Mouse (Mus musculus): Measurements from ENCODE around the gene Cartpt. TPM values are rescaled to one million over a fixed set of nuclear protein-coding genes. Genes with fewer than 3 reads are reported as not detected.
"Not testable (repeated sequence)": the region's sequence is repeated elsewhere in the genome, so short reads cannot be mapped to it uniquely, and the experiment has no call there.

Cartpt gene
- polyA plus RNA-seq (2012; rRNA removed), result 2.5 and 3.0 TPM in 2 replicates

DNA sequence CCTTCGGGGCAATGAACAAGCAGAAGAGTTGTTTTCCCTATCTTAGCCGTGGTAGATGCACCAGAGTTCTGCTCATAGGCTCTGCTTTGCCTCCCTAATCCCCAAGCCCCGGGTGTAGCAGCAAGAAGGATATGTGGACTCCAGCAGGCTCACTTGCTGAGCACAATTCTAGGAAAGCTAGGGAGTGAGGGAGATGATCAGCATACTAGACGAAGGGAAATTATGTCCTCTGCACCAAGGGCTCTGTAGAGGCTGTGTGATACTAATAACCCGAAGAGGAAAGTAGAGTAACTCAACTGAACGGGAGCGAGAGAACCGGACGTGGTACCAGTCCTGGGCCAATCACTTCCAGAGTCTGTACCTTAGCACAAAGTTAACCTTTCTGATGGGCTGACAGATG, at the start of gene Cartpt:
TSS of gene Cartpt (minus strand) at position 127 of the 400 bp plus-strand sequence.
- DNase-seq (ENCODE audit: low read depth, low spot score), result no peak

DNA sequence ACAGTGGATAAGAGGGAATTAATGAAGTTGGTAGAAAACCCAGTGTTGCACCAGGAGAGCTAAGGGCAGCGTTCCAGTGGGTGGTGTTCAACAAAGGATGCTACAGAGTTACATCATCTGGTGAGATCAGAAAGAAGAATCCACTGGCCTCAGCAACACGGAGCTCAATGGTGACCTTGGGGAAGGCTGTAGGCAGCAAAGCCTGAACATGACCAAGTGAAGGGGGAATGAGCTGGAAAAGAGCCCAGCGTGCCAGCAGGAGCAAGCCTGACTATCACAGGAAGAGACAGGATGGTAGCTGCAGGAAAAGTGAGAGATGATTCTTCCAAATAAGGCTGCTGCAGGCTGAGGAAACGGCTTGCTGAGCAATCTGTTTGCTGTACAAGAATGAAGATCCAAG, 46.5 kb upstream of the Cartpt start:
- no peak for DNase-seq (ENCODE audit: low read depth, low spot score)
- 90% methylated on average over 4 of the region's 4 CpGs for WGBS

More for the DNA sequence above, at the start of gene Cartpt:
- 57% methylated on average over 9 of the region's 9 CpGs for WGBS

DNA sequence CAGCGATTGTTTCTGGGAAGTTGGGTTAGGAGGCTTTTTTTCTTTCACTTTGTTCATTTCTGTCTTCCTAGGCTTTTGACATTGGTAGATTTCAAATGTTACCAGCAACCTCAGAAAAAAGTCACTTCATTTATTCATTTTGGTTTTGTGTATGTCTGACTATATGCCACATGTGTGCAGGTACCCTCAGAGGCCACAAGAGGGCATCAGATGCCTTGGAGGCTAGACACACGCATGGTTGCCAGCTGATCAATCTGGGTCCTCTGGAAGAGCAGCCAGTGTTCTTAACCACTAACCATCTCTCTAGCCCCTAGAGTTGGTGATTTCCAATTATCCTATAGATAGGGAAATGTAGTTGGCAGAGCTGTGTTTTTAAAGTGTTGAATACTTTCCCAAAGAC, 42.6 kb upstream of the Cartpt start:
- 97% methylated on average over 2 of the region's 2 CpGs for WGBS
- DNase-seq (ENCODE audit: low read depth, low spot score), result no peak

DNA sequence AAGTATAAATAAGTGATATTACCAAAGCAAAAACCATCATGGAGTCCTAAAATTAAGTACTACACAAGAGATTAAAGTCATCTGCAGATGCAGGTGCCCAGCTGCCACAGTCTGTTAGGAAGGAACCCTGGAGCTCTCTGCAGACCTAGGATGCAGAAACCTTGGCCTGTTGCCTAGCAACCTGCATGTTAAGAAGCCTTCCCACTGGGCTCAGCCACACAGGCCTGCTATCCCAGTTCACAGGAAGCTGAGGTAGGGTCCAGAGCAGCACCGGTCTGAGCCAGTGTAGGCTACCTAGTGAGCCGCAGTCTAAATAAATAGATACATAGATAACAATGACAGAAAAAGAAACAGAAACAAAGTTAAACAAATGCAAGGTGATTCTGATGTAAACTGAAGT, 39.7 kb upstream of the Cartpt start:
- WGBS, result 39% methylated on average over 2 of the region's 2 CpGs
- DNase-seq (ENCODE audit: low read depth, low spot score), result no peak

DNA sequence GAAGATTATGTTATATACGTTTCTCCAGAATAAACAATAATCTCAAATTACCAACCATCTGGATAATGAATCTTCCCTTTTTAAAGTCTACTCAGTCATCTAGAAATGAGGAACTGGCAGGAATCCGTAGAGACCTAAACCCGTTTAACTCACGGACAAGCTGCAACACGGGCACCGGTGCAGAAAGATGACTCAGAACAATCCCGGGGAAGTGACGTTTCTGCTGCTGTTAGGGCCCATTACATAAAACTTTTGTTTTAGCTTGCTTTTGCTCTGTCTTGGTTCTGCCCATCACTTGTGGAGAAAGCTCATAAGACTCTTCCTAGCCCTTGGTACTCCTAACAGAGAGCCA, 38.4 kb upstream of the Cartpt start:
- no peak for DNase-seq (ENCODE audit: low read depth, low spot score)
- 69% methylated on average over 8 of the region's 8 CpGs for WGBS

DNA sequence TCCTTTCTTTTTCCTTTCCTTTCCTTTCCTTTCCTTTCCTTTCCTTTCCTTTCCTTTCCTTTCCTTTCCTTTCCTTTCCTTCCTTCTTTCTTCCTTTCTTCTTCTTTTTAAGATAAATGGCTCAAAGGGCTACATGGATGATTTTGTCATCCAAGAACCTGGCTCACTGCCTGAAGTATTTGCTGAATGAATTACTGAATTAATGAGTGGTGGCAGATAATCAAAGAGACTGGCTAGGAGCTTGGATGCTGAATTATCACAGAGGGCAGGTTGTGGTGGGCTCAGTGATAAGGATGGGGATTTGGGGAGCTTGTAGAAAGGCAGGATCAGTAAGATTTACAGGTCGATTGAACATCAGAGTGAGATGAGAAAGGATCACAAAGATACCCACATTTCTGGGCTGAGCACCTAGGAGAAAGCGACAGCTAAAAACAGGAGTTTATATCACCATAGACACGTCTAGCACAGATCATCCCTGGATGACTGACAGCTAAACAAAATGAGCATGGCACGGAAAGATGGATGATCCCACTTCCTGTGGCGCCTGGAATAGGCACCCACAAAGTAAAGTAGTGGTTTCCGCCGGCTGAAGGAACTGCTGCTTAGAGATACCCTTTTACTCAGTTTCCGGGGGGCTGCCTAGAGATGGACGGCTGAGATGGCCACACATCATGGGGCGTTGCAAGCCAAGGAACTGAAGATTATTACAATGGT, 37.9 kb upstream of the Cartpt start:
- 74% methylated on average over 10 of the region's 10 CpGs for WGBS
- no peak for DNase-seq (ENCODE audit: low read depth, low spot score)

DNA sequence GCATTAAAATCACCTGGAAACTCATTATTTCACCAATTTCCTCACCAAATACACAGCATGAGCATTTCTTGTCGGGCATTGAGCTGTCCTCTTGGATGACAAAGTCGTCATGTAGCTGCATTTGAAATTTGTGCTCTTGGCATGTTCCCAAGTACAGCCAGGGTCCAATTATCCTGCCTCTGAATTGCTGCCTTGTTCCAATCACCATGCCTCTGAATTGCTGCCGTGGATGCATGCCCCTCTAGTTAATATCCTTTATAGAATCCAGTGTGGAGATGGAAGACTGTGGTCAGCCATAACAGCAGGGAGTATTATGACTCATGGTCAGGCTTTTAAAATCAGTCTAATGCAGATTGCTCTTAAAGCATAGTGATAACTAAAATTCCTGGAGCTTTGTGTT, 36.9 kb upstream of the Cartpt start:
- 44% methylated on average over 3 of the region's 3 CpGs for WGBS
- no peak for DNase-seq (ENCODE audit: low read depth, low spot score)

DNA sequence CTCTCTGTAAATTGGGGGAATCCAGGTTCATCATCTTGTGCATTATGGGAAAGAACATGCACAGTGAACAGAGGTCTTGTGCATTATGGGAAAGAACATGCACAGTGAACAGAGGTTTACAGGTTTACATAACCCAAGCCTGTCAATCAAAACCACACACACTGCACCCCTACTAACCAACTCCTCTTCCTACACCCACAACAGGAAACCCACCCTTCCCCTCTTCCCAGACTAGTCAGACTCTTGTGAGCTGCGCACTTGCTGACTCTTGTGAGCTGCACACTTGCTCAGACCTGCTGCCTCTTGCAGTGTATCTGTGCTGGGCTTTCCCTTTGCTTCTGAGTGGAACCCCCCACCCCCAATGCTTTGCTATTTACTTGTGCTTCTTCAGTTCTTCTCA, 31.5 kb upstream of the Cartpt start:
- no peak for DNase-seq (ENCODE audit: low read depth, low spot score)

DNA sequence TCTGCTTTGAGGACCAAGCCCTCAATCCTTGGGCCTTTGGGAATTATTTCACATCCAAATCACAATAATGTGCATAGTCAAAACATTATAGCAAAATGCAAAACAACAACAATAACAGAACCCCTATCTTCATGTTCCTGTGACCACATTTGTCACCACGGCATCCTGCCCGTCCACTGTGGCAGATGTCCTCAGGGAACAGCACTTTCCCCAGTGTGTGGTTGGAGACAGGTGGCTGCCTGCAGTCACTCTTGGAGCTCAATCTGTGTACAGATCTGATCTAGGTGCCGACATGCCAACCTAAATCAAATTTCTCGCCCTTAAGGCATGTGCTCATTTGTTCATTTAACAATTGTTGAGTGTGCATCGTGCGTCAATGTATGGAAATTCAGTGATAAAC, 30.6 kb upstream of the Cartpt start:
- DNase-seq (ENCODE audit: low read depth, low spot score), result no peak

More for the DNA sequence above, 31.5 kb upstream of the Cartpt start:
- WGBS, result 76% methylated on average over 1 of the region's 1 CpGs

DNA sequence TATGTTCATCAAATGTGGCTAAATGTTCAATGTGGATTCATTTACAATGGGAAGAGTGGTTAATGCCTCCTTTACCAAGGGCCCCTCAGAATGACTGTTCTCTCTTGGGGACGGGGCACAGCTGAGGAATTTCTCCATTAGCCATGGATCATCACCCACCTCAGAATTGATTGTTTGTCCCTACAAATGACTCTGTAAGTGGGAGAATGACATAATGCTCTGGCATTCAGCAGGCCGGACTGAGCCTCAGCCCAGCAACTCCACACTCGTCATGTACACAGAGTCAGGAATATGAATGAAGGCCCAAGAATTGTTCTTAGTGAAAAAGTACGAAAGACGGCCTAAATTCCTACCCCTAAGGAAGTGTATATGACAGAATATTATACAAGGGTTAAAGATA, 25.4 kb upstream of the Cartpt start:
- DNase-seq (ENCODE audit: low read depth, low spot score), result no peak
- 64% methylated on average over 5 of the region's 5 CpGs for WGBS

More for the DNA sequence above, 30.6 kb upstream of the Cartpt start:
- WGBS, result 91% methylated on average over 6 of the region's 6 CpGs

DNA sequence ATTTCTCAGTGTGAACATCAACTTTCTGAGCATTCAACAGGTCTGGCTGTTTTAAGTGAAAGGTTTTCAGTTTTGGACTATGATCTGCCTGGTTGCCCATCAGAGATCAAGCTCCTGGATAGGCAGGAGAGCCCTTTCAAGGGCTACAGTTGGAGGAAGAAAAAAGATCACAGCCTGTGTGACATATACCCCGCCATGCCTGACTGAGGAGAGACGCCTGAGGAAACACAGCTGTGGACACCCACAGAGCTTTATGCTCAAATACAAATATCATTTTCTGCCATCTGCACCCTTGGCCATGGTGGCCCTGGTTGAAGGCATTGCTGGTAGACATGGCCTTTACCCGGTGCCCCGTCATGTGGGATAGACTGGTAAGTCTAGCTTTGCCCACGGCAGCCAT, 14.7 kb upstream of the Cartpt start:
- no peak for DNase-seq (ENCODE audit: low read depth, low spot score)
- whole genome bisulfite sequencing, result 81% methylated on average over 5 of the region's 5 CpGs

DNA sequence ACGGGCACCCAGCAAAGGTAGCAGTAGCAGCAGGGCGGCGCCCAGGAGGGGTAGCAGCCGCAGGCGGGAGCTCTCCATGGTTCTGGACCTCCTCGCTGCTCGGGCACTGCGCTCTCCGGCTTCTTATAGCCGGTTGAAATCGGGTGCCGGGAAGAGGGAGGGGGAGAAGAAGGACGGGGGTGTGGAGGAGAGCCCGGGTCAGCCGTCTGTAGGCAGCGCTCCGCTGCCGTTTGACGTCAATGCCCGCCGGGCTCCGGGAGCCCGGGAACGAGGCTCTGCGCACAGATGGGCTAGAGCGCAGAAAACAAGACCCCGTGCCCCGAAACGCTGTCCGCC, 366 bp downstream of the Cartpt start:
- DNase-seq (ENCODE audit: low read depth, low spot score), result no peak

DNA sequence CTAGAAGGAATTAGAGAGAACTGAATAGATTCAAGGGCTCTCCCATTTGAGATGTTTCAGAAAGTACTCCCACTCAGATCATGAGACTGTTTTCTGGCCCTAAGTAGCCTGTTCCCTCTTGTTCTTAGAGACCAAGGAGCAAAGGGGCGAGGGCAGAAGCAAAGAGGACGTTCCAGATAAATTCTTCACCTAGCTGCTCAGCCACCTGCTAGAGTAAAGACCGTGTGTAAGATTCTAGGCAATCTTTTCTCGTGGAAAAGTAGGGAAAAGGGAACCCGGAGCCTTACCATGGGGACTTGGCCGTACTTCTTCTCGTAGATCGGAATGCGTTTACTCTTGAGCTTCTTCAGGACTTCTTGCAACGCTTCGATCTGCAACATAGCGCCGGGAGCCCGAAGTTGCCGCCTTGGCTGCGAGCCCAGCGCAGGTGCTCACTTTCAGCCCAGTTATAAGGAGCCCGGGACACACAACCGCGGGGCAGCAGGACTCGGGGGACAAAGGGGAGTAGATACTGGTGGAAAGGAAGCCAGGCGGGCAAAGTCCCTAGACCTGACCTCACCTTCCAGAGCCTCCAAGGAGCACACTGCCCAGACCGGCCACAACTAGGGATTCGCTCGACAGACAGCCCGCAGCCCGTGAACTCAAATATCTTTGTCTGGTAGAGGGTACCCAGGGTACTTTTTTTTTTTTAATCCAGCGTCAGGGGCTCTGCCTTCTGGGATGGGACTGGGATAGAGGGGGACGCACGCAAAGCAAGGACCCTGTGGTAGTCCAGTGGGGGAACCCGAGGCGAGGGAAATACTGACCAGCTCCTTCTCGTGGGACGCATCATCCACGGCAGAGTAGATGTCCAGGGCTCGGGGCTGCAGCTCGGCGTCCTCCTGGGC, 978 bp downstream of the Cartpt start:
- 14% methylated on average over 38 of the region's 38 CpGs for WGBS
- no peak for DNase-seq (ENCODE audit: low read depth, low spot score)

More for the DNA sequence above, 366 bp downstream of the Cartpt start:
- WGBS, result 6% methylated on average over 30 of the region's 30 CpGs

DNA sequence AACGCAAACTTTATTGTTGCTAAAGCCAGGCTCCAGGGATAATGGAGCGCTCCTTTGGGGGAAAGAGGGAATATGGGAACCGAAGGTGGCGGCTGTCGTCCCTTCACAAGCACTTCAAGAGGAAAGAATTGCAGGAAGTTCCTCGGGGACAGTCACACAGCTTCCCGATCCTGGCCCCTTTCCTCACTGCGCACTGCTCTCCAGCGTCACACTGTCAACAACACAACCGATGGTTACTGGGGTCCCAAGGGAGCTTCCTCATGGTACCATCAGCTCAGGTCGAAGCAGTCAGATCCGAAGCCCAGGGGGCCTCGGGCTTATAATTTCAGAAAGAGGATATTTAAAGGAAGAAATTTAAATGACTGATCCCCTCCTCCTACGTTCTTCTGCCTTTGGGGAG, 2.1 kb downstream of the Cartpt start:
- 32% methylated on average over 14 of the region's 14 CpGs for WGBS
- DNase-seq (ENCODE audit: low read depth, low spot score), result no peak

DNA sequence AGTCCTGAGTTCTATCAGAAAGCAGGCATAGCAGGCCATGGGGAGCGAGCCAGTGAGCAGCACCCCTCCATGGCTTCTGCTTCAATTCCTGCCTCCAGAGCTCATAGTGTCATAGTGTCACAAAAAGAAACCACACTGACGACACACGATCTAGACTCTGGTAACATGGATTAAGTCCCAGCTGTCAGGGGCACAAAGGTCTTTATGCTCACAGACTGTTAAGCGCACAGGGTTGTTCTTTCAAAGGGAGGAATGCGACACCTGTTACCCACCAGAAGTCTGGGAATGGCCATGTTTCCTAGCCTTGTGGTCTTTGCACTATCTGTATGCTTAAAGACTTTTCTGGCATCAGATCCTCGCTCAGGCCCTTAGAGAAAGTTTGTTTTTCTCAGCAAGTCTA, 15.3 kb downstream of the Cartpt start:
- 63% methylated on average over 6 of the region's 6 CpGs for WGBS
- DNase-seq (ENCODE audit: low read depth, low spot score), result no peak

DNA sequence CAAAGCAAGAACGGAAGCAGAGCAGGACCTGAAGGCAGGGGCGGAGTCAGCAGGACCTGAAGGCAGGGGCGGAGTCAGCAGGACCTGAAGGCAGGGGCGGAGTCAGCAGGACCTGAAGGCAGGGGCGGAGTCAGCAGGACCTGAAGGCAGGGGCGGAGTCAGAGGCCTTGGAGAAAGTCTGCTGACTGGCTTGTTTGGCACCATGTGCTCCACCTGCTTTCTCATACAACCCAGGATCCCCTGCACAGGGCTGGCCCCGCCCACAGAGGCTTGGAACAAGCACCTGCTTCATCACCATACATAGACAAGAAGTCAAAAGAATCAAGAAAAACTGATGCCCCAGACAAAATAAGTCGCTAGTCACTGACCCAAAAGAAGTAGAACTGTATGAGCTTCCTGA, 19.1 kb downstream of the Cartpt start:
- WGBS, result 69% methylated on average over 8 of the region's 8 CpGs
- not testable (repeated sequence) for DNase-seq (ENCODE audit: low read depth, low spot score)

DNA sequence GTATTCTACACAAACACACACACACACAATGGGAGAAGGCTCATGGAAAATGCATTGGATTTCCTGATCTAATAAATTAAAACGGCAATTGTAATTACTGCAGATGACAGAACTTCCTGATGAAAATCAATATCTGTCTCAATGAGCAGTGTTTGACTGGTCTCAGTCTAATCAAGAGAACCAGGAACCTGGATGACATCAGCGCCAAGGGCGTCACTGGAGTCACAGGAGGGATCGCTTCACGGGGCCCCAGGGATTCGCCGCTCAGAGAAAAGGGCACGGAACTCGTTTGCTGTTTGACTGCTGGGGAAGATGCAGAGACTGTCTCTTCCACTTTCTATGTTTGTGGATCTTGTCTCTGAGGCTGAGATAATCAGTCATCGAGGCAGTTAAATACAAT, 21.2 kb downstream of the Cartpt start:
- 50% methylated on average over 10 of the region's 10 CpGs for WGBS
- no peak for DNase-seq (ENCODE audit: low read depth, low spot score)

DNA sequence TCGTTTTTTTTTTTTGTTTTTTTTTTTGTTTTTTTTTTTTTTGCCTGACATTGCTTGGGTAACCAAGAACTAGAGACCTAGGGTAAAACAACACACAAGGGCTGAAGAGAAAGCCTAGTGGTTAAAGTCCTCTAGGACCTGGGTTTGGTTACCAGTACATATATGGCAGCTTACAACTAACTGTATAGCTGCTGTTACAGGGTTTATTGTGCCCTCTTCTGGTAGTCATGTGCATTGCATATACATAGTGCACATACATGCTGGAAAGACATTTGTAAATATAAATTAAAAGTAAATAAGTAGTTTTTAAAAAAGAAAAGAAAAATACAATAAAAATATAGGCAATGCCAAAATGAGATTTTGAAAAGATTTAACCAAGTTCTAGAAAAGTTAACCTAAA, 28.8 kb downstream of the Cartpt start:
- WGBS, result 63% methylated on average over 1 of the region's 1 CpGs
- DNase-seq (ENCODE audit: low read depth, low spot score), result no peak

DNA sequence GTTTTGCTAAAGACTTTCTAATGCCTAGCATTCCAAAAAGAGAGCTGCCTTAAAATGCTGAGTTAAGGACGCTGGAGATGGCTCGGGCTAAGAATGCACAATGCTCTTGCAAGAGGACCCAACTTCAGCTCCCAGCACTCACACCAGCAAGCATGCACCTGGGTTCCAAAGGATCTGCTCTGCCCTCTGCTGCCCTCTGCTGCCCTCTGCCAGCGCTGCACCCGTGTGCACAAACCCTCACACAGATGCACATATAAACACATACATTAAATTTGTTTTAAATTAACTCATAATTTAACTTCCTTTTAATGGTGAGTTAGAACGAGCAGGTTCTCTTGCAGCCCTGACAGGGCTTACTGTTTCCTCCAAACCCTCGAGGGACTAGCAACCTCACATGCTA, 32.5 kb downstream of the Cartpt start:
- no peak for DNase-seq (ENCODE audit: low read depth, low spot score)
- WGBS, result 83% methylated on average over 6 of the region's 6 CpGs

DNA sequence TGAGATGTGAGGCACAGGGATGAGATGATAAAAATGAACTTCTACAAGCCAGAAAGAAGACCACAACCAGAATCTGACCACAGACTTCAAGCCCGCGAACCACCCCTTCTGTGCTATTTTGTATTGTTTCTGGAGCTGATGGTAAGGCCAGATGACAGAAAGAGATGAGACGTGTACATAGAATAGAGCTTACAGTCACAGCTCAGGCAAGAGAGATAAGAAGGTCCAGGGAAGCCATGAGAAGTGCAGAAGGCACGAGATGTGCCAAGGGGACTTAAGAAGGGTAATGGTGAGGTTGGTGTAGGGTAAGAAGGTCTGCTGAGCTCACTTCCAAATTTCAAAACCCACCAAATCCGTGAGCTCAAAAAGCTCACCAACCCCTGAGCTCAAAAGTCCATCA, 36.6 kb downstream of the Cartpt start:
- WGBS, result 74% methylated on average over 5 of the region's 5 CpGs
- no peak for DNase-seq (ENCODE audit: low read depth, low spot score)

DNA sequence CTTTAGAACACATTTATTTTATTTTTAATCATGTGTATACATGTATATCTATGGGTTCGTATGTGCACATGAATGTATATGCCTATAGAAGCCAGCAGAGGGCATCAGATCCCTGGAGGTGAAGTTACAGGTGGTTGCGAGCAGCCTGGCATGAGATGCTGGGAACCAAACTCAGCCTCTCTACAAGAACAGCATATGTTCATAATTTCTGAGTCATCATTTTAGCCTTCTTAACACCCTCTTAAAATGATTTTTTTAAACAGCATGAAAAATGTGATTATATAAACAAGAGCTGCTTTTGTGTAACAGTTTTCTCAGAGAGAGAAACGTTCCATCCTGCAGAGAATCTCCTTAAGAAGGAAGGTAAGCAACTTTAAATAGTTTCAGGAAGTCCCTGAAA, 40.2 kb downstream of the Cartpt start:
- DNase-seq (ENCODE audit: low read depth, low spot score), result no peak
- WGBS, result 83% methylated on average over 3 of the region's 3 CpGs

Measured in large intestine, adult 2 months (tissue).